Mouse (Mus musculus) MEL-GATA-1-ER (cell line): Measurements from ENCODE around the gene Gm6217.
A peak's percentile ranks its signal among the peaks of the same experiment; 100 is the strongest.
"Not testable (repeated sequence)": the region's sequence is repeated elsewhere in the genome, so short reads cannot be mapped to it uniquely, and the experiment has no call there.

Experiments used
- DNase-seq: peaks from one replicate; pipeline ENCODE4 v3.0.0-alpha.2; 2012; ENCODE audit warnings: low read depth; ENCODE audit errors: extremely low read depth

Gene Gm6217

GRCm38 (mm10) chr1:82931326-82931725 lies at the start of gene Gm6217:
TSS of gene Gm6217 (minus strand) at chr1:82931399.
- DNase-seq, result not testable (repeated sequence)

GRCm38 (mm10) chr1:82977840-82978239 lies 46.6 kb upstream of the Gm6217 start:
- DNase-seq, result no peak

GRCm38 (mm10) chr1:82975750-82976149 lies 44.6 kb upstream of the Gm6217 start:
- DNase-seq, result no peak

GRCm38 (mm10) chr1:82974342-82974741 lies 43.1 kb upstream of the Gm6217 start:
- DNase-seq, result no peak

GRCm38 (mm10) chr1:82973901-82974300 lies 42.7 kb upstream of the Gm6217 start:
- DNase-seq, result no peak

GRCm38 (mm10) chr1:82973244-82973643 lies 42.0 kb upstream of the Gm6217 start:
- no peak for DNase-seq

GRCm38 (mm10) chr1:82972046-82972445 lies 40.8 kb upstream of the Gm6217 start:
- DNase-seq, result no peak

GRCm38 (mm10) chr1:82966413-82966812 lies 35.2 kb upstream of the Gm6217 start:
- DNase-seq, result no peak

- DNase-seq, result no peak
Measured at GRCm38 (mm10) chr1:82959870-82960385, 28.7 kb upstream of the Gm6217 start, which contains the start of gene Gm47955. TSS of gene Gm47955 (plus strand) at chr1:82960286.

GRCm38 (mm10) chr1:82955913-82956312 lies 24.7 kb upstream of the Gm6217 start, which contains the start of gene Gm7544:
TSS of gene Gm7544 (minus strand) at chr1:82956013.
- not testable (repeated sequence) for DNase-seq

- no peak for DNase-seq
Measured at GRCm38 (mm10) chr1:82948601-82949000, 17.4 kb upstream of the Gm6217 start.

- DNase-seq, result not testable (repeated sequence)
Measured at GRCm38 (mm10) chr1:82946029-82946428, 14.8 kb upstream of the Gm6217 start.

GRCm38 (mm10) chr1:82943295-82943694 lies 12.1 kb upstream of the Gm6217 start, which contains the start of gene A030003K21Rik:
TSS of gene A030003K21Rik (minus strand) at chr1:82943388.
- not testable (repeated sequence) for DNase-seq

- not testable (repeated sequence) for DNase-seq
Measured at GRCm38 (mm10) chr1:82942505-82942904, 11.3 kb upstream of the Gm6217 start.

- DNase-seq, result no peak
Measured at GRCm38 (mm10) chr1:82938666-82939065, 7.5 kb upstream of the Gm6217 start.

GRCm38 (mm10) chr1:82930558-82930957 lies 641 bp downstream of the Gm6217 start:
- DNase-seq, result not testable (repeated sequence)

- DNase-seq, result peak; percentile 6
Measured at GRCm38 (mm10) chr1:82924650-82925049, 6.5 kb downstream of the Gm6217 start, which contains the start of gene A030014E15Rik. TSS of gene A030014E15Rik (plus strand) at chr1:82924917.

GRCm38 (mm10) chr1:82913434-82913833 lies 17.8 kb downstream of the Gm6217 start:
- not testable (repeated sequence) for DNase-seq

GRCm38 (mm10) chr1:82913025-82913424 lies 18.2 kb downstream of the Gm6217 start, which contains the start of gene A030005L19Rik:
TSS of gene A030005L19Rik (plus strand) at chr1:82913325.
- DNase-seq, result no peak

- DNase-seq, result no peak
Measured at GRCm38 (mm10) chr1:82905886-82906285, 25.3 kb downstream of the Gm6217 start.

GRCm38 (mm10) chr1:82901201-82901600 lies 30.0 kb downstream of the Gm6217 start:
- DNase-seq, result no peak

- no peak for DNase-seq
Measured at GRCm38 (mm10) chr1:82900567-82900966, 30.6 kb downstream of the Gm6217 start.

- DNase-seq, result no peak
Measured at GRCm38 (mm10) chr1:82893269-82893668, 37.9 kb downstream of the Gm6217 start.
